Mouse (Mus musculus) cortical plate, adult 2 months (tissue): ENCODE measurements around the gene Cdc7. TPM values are rescaled to one million over a fixed set of nuclear protein-coding genes. Genes with fewer than 3 reads are reported as not detected.

Source experiments
- H3K27ac ChIP-seq: fragments of 200-500 bp; 2 replicates; pipeline ENCODE4 v1.5.1; 2012; ENCODE audit warnings: low read length, control low read depth, inconsistent platforms; ENCODE audit not compliant: insufficient read depth
- H3K4me1 ChIP-seq: fragments of 200-500 bp; 2 replicates; pipeline ENCODE4 v1.6.1; 2011; ENCODE audit warnings: low read length; ENCODE audit not compliant: control insufficient read depth, insufficient read depth
- H3K4me3 ChIP-seq: fragments of 200-500 bp; 2 replicates; pipeline ENCODE4 v1.5.1; 2011; ENCODE audit warnings: mild to moderate bottlenecking, low read length, control low read depth; ENCODE audit not compliant: insufficient read depth
- CTCF ChIP-seq: fragments of 200-500 bp; IDR thresholded peaks from 2 replicates; pipeline ENCODE4 v1.5.1; 2011; ENCODE audit warnings: mild to moderate bottlenecking, control low read depth, low read length; ENCODE audit not compliant: insufficient read depth; ENCODE audit errors: extremely low read depth
- POLR2A ChIP-seq: fragments of 200-500 bp; IDR thresholded peaks from 2 replicates; pipeline ENCODE4 v1.6.1; 2011; ENCODE audit warnings: mild to moderate bottlenecking, low read length, control low read depth; ENCODE audit not compliant: insufficient read depth; ENCODE audit errors: extremely low read depth
- polyA plus RNA-seq: library from polyadenylated mRNA; depleted of rRNA; stranded (reverse); fragments of >200 nt; gene quantifications from 2 replicates; pipeline ENCODE4 v1.2.3, GENCODE M21; 2012; rRNA removed

Gene Cdc7
- polyA plus RNA-seq, 1 experiment: 21.0 TPM

DNA sequence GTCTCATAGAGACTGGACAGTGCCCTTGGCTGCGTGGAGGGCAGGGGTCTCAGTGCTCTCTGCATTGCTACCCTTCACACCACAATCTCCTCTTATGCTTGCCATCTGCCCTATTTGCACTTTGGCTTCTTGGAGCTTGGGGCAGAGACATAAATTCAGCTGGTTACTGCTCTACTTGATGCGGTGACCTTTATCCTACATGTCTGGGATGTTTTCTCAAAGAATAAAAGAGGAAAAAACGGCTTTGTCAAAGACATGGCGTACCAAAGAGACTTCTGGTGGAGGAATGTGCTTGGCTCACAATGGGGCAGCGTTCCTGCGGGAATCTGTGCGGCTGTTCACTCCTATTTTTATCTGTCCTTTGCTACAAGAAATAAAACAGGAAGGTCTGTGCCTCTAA, 56.2 kb downstream of the Cdc7 start:
- no peak overlapping the region for H3K27ac ChIP-seq
- no peaks in the 10 kb centered on the region for H3K4me1 ChIP-seq
- TF ChIP-seq CTCF: no peak
- no peak for TF ChIP-seq POLR2A
- H3K4me3 ChIP-seq: no peak overlapping the region

DNA sequence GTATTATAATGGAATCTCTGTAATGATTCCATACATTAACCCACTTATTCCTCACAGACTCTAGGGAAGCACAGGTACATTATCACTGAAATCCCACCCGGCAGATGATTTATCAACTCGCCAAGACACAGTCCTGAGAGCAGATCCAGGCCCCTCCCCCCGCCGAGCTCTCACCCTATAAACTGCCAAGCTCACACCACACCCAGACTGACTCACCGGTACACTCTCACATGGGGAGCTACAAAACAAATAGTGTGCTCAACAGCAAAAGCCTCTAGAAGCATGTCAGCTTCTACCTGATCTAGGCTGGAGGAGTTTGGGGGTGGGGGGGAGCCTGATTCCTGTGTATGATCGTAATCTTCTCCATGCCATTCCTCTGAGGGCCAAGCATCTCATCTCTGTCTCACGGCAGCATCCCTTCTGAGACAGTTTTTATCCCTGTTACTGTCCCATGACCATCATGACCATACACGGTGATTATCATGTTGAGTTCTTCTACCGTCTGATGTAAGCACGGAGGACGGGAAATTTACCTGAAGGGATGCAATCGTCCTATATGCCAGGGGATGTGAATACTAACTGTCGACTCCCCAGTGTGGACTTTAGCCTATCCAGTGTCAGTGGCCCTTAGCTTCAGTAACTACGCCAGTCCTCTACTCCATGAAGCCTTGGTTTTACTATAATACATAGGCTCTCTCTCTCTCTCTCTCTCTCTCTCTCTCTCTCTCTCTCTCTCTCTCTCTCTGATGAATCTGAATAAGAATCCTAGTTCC, 57.4 kb downstream of the Cdc7 start:
- TF ChIP-seq POLR2A: no peak
- no peak for TF ChIP-seq CTCF
- Histone ChIP-seq H3K4me3 (no peak overlapping the region), H3K4me1 (no peaks in the 10 kb centered on the region), H3K27ac (no peak overlapping the region)

DNA sequence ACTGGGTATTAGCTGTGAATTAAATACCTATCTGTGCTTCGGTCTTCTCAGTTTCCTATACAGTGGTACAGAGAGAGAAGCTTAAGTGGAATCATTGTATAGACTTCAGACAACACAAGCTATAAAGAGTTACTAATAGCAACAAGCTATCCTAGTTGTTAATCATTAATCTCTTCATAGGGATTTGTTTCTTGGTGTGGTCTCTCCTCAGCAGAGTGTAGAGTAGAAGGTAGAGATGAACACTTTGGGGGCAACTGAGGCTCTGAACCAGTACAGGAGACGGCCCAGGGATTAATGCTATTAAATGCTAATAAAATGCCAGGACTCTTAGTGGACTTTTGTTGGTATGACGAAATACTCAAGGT, 57.9 kb downstream of the Cdc7 start:
- no peak overlapping the region for H3K27ac ChIP-seq
- no peaks in the 10 kb centered on the region for H3K4me1 ChIP-seq
- TF ChIP-seq POLR2A (no peak), CTCF (no peak)
- H3K4me3 ChIP-seq: no peak overlapping the region

DNA sequence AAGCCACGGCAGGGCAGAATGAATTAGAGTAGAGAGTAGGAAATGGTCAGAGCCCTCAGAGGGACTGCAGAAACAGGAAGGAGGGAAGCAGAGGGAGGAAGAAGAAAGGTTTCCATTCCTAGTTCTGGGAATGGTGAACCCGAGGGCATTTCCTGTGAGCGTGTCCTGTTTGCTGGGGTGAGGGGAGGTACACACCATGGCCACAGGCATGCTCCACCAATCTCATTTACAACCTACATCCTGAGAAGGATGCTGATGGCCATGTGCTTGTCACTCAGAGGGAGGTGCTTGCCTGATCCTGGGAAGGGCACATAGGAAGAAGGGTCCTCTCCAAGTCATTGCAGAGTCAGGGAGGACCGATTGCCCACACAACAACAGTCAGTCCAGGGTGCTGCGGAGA, 59.8 kb downstream of the Cdc7 start:
- Histone ChIP-seq H3K4me3 (no peak overlapping the region), H3K27ac (no peak overlapping the region), H3K4me1 (no peaks in the 10 kb centered on the region)
- no peak for TF ChIP-seq POLR2A
- no peak for TF ChIP-seq CTCF

DNA sequence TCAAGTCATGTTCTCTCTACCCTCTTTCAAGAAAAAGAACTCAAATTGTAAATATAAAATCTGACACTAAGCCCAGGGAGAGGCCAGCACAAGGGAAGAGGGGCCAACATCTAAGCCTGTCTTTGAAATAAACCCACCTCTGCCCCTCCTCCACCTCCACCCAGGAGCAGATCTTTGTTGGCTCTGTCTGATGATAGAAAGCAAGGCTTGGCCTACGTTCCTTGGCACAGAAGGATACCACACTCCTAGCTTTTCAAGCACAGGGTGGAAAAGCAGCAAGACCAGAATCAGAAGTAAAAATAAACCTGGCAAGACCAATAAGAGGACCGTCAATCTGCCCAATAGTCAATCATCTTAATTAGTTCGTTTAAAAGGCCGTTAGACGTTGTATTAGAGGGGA, 61.2 kb downstream of the Cdc7 start:
- Histone ChIP-seq H3K4me1 (no peaks in the 10 kb centered on the region), H3K27ac (no peak overlapping the region), H3K4me3 (no peak overlapping the region)
- no peak for TF ChIP-seq CTCF
- no peak for TF ChIP-seq POLR2A

DNA sequence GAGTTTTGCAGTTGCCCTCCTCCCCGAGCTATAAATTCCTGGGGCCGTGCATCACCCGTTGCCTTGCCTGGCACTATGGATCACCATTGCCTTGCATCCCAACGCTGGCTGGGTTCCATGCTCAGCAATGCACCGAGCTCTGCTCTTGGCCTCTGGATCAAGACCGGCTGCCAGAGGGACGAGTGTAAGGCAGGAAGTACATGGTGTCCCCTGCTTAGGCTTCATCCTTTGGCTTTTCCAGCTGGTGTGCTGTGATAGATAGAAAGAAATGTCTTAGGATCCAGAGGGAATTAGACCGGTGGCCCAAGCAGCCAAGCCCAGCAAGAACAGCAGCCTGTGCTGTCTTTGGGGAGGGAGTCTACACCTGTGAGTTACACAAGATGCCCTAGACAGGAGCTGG, 61.7 kb downstream of the Cdc7 start:
- no peak overlapping the region for H3K27ac ChIP-seq
- no peak overlapping the region for H3K4me3 ChIP-seq
- no peaks in the 10 kb centered on the region for H3K4me1 ChIP-seq
- no peak for TF ChIP-seq CTCF
- no peak for TF ChIP-seq POLR2A

DNA sequence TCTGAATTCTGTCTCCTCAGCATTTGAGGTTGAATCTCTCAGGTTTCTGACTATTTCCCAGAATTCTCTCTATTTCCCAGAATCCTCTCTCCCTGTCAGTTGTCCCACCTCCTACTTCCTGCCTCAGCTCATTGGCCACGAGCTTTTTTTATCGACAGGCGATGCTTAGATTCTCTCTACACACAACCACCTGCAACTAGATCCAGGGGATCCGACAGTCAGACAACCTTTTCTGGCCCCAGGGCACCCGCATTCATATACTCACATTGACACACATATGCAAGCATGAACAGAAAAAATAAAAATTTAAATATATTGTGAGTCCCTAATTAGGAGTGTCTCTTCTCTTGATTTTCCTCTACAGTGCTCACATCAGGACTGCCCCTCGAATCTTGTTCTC, 63.5 kb downstream of the Cdc7 start:
- Histone ChIP-seq H3K4me3 (no peak overlapping the region), H3K4me1 (no peaks in the 10 kb centered on the region), H3K27ac (no peak overlapping the region)
- TF ChIP-seq CTCF (no peak), POLR2A (no peak)

DNA sequence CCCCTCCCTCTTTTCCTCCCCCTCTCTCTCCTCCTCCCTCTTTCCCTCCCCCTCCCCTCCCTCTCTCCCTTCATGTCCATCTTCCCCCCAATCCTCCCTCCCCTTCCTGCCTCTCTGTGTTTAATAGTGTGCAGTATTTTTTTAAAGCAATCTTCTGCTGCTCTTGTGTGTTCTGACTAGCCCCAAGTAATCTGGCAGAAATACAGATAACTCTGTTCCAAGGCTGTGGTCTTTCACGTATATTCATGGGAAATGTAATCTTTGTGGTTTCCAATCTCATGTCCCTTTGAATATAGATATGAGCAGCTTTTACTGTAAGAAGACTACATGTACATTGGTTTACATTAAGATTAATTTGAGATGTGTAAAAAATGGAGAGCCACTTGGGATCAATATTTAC, 64.4 kb downstream of the Cdc7 start:
- no peaks in the 10 kb centered on the region for H3K4me1 ChIP-seq
- TF ChIP-seq CTCF (no peak), POLR2A (no peak)
- no peak overlapping the region for H3K4me3 ChIP-seq
- no peak overlapping the region for H3K27ac ChIP-seq

DNA sequence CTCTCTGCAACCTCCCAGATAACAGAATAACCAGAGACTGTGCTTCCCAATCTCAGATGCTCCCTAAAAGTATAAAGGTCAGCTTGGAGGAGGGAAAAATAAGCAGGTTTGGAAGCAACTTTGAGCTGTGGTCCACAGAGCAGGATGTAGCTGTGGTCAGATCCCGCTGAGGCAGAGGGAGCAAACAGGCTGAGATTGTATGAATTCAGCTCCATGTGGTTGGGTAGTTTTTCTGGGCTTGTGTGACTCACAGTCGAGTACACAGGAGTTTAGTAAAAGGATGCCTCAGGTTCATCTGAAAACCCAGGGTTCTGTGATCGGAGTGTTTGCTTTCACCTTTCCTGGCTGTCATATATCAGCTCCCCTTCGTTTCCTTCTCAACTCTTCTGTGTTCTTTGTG, 65.7 kb downstream of the Cdc7 start:
- Histone ChIP-seq H3K4me1 (no peaks in the 10 kb centered on the region), H3K4me3 (no peak overlapping the region), H3K27ac (no peak overlapping the region)
- no peak for TF ChIP-seq POLR2A
- no peak for TF ChIP-seq CTCF

DNA sequence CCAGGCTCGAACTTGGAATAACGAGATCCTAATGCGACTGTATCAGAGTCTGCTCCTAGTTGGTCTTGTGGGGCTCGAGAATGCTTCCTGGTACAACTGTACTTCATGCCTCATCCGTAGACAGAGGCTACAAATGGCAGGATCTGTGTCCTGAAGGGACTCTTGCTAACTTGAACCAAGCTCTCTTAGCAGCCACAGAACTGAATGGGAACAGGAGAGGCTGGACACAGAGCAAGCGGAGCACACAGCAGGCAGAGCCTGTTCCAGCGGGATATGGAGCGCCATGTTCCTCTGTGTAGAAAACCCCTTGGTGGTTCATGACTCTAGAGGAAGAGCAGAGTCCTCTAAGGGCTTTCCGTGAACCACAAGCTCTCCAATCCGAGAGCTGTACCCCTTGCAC, 66.7 kb downstream of the Cdc7 start:
- Histone ChIP-seq H3K27ac (no peak overlapping the region), H3K4me3 (no peak overlapping the region), H3K4me1 (no peaks in the 10 kb centered on the region)
- TF ChIP-seq CTCF (no peak), POLR2A (no peak)

Other genes starting within 250 kb of the Cdc7 start
- 1.7 and 1.8 TPM in 2 replicates for gene Hfm1, start 38.0 kb upstream of the Cdc7 start, polyA plus RNA-seq